Mouse (Mus musculus): ENCODE data around the gene Cdx2.

GRCm38 (mm10) chr5:147274174-147275141, 32.6 kb downstream of the Cdx2 start:
- TF ChIP-seq CTCF (IDR thresholded peaks at IDR 0.05; ENCODE audit: extremely low read depth, insufficient read length, insufficient replicate concordance, low read depth, low read length): no peak
- no peak for TF ChIP-seq POLR2A (IDR thresholded peaks at IDR 0.05; ENCODE audit: low read depth, low read length)

Data from small intestine, adult 2 months (tissue).